Mouse (Mus musculus): ENCODE measurements around the gene Cpm. TPM values are rescaled to one million over a fixed set of nuclear protein-coding genes. Genes with fewer than 3 reads are reported as not detected.

Cpm gene
- polyA plus RNA-seq, 1 experiment from 2014 or later: 32.8 TPM

DNA sequence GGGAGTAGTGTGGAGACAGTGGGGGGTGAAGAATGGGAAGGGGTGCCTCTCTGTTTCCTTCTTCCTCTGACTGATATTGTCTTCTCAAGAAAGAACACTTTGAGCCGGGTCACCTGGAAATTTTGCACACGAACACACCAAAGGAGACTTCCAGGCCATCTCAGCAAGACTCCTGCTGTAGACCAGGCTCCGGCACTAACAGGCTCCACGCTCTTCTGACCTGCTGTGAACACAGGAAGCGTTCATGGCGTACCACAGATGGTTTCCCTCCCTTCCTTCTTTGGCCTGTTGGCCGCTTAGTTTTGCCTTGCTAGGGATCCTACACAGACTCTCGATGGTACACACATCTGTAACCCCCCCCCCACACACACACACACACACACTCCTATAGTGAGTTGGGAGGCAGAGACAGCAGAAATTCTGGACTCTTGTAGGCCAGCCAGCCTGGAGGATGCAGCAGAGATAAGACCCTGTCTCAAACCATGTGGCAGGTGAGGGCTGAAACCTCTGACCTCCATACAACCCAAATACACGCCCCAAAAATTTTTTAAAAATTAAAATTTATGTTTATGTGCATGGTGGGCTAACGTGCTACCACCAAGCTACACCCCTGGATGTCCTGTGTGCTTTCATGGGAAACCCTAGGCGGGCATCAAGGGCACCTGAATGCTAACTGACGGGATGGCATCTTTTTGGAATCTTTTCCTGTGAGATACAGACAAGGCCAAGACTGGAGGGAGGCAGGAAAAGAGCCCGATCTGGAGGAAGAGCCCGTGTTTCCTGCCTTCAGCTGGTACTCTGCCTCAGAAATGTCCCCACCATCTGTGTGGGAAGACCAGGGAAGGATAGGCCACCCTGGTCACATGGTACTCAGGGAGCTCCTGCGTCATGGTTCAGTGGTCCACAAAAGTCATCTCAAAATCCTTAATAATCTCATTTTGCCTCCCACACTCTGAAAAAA is 23.7 kb upstream of the Cpm start:
- no peak for ATAC-seq
- no peak overlapping the region for H3K4me3 ChIP-seq (ENCODE audit: low read depth, low read length)
- H3K36me3 ChIP-seq (ENCODE audit: control insufficient read depth, insufficient read depth): no peaks in the 10 kb centered on the region
- no peak for TF ChIP-seq CTCF (IDR thresholded peaks at IDR 0.05; ENCODE audit: low read depth)
- H3K9me3 ChIP-seq (ENCODE audit: control insufficient read depth): no peaks in the 10 kb centered on the region
- 88% methylated on average over 15 of the region's 15 CpGs for WGBS
- H3K4me1 ChIP-seq (replicated peaks; ENCODE audit: control insufficient read depth, insufficient read depth, low read length): no peaks in the 10 kb centered on the region
- no peak overlapping the region for H3K9ac ChIP-seq (ENCODE audit: low read depth, low read length)
- H3K27me3 ChIP-seq (replicated peaks; ENCODE audit: control insufficient read depth, insufficient read depth, low read length): no peaks in the 10 kb centered on the region
- H3K27ac ChIP-seq (ENCODE audit: low read depth, low read length): no peak overlapping the region
- H3K4me2 ChIP-seq (replicated peaks; ENCODE audit: low read depth): no peak overlapping the region

DNA sequence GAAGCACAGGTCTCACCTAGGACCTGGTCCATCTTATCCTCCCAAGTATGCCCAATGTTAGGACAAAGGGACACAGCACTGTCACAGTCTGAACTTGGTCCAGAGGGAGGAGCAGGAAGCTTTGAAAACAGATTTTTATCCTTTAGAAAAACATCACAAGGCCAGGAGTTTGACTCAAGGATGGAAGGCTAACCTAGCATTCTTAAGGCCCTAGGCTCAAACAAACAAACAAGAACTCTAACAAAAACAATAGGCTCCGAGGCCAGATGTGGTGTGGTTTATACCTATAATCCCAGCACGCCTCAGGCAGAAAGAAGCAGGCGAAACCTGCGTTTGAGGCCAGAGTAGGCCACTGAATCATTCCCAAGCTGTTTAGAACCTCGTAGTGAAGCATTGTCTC is 22.9 kb upstream of the Cpm start:
- Histone ChIP-seq H3K4me3 (ENCODE audit: low read depth, low read length) (no peak overlapping the region), H3K4me2 (replicated peaks; ENCODE audit: low read depth) (no peak overlapping the region), H3K9ac (ENCODE audit: low read depth, low read length) (no peak overlapping the region), H3K36me3 (ENCODE audit: control insufficient read depth, insufficient read depth) (no peaks in the 10 kb centered on the region), H3K27me3 (replicated peaks; ENCODE audit: control insufficient read depth, insufficient read depth, low read length) (no peaks in the 10 kb centered on the region), H3K4me1 (replicated peaks; ENCODE audit: control insufficient read depth, insufficient read depth, low read length) (no peaks in the 10 kb centered on the region), H3K9me3 (ENCODE audit: control insufficient read depth) (no peaks in the 10 kb centered on the region), H3K27ac (ENCODE audit: low read depth, low read length) (no peak overlapping the region)
- TF ChIP-seq CTCF (IDR thresholded peaks at IDR 0.05; ENCODE audit: low read depth): no peak
- WGBS: 81% methylated on average over 5 of the region's 5 CpGs
- no peak for ATAC-seq

DNA sequence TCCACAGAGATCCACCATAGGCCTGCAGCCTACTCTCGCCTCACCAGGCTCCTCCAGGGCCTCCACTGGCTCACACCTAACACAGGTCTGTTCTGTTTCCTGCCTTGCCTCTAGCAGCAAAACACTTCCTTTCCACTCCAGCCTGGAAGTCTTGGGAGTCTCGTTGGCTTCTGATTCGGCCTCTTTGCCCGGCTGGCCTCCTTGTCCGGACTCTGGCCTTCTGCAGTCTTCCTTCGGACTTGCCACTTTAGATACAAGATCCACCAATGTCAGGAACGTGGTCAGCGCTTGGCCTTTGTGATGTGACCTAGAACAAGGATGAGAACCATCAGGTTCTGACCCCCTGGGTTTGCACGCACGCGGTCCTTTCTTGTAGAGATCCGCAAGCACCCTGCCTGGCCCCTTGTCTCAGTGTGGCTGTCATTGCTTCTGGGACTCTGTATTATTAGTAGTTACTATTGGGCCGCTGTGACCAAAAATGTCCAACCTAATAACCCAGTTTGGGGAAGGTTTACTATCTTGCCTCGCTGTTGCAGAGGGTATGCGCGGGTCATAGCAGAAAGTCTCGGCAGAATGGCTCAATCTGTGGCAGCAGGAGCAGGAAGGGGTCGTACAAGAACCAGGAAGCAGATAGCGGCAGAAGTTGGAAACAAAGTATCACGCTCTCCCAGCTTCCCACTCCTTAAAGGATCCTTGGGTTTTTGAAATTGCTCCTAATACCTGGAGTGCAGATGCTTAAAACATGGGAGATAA is 22.1 kb upstream of the Cpm start:
- Histone ChIP-seq H3K9ac (ENCODE audit: low read depth, low read length) (no peak overlapping the region), H3K27ac (ENCODE audit: low read depth, low read length) (no peak overlapping the region), H3K4me2 (replicated peaks; ENCODE audit: low read depth) (no peak overlapping the region), H3K9me3 (ENCODE audit: control insufficient read depth) (no peaks in the 10 kb centered on the region), H3K4me3 (ENCODE audit: low read depth, low read length) (no peak overlapping the region), H3K27me3 (replicated peaks; ENCODE audit: control insufficient read depth, insufficient read depth, low read length) (no peaks in the 10 kb centered on the region), H3K4me1 (replicated peaks; ENCODE audit: control insufficient read depth, insufficient read depth, low read length) (no peaks in the 10 kb centered on the region), H3K36me3 (ENCODE audit: control insufficient read depth, insufficient read depth) (no peaks in the 10 kb centered on the region)
- no peak for TF ChIP-seq CTCF (IDR thresholded peaks at IDR 0.05; ENCODE audit: low read depth)
- WGBS: 87% methylated on average over 20 of the region's 20 CpGs
- no peak for ATAC-seq

DNA sequence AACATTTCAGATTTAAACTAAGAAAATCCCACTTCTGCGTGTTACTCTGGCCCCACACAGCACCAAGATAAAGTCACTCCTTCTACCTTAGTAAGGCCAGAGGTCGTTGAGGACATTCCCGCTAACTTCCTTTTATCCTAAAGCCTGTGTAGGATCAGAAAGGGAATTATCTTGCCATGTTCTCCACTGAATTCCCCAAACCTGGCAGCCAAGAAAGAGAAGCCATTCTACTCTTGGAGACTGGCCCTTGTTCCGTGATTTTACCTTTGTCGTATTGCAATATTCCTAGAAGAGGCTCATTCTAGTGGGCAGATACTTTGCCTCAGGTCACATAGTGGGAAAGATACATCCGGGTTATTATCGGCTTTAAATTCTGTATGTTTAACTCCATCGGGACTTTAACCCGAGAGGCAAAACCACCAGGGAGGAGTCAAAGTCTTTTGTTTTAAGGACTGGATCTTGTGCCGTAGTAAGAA is 21.5 kb upstream of the Cpm start:
- Histone ChIP-seq H3K27me3 (replicated peaks; ENCODE audit: control insufficient read depth, insufficient read depth, low read length) (no peaks in the 10 kb centered on the region), H3K27ac (ENCODE audit: low read depth, low read length) (no peak overlapping the region), H3K9me3 (ENCODE audit: control insufficient read depth) (no peaks in the 10 kb centered on the region), H3K4me2 (replicated peaks; ENCODE audit: low read depth) (no peak overlapping the region), H3K4me1 (replicated peaks; ENCODE audit: control insufficient read depth, insufficient read depth, low read length) (no peaks in the 10 kb centered on the region), H3K36me3 (ENCODE audit: control insufficient read depth, insufficient read depth) (no peaks in the 10 kb centered on the region), H3K9ac (ENCODE audit: low read depth, low read length) (no peak overlapping the region), H3K4me3 (ENCODE audit: low read depth, low read length) (no peak overlapping the region)
- WGBS: 86% methylated on average over 10 of the region's 10 CpGs
- no peak for ATAC-seq
- no peak for TF ChIP-seq CTCF (IDR thresholded peaks at IDR 0.05; ENCODE audit: low read depth)

DNA sequence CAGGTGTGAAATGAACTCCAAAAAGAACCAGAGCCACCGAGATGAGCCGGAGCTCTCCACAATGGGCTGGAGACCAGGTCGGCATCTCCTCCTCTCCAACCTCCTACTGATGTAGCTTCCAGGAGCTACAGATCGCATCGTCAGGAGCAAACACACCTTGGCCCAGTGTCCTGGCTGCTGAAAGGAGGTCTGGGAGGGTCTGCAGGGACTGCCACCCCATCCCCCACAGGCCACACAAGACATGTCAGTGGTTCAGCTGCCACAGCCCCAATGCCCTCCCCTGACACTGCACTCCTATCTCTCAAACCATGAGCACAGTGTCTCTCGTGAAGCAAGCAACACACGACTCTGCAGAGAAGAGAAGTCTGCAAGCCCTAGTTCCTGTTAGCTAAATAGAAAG is 20.8 kb upstream of the Cpm start:
- H3K9ac ChIP-seq (ENCODE audit: low read depth, low read length): no peak overlapping the region
- H3K9me3 ChIP-seq (ENCODE audit: control insufficient read depth): no peaks in the 10 kb centered on the region
- H3K4me3 ChIP-seq (ENCODE audit: low read depth, low read length): no peak overlapping the region
- no peak for ATAC-seq
- H3K36me3 ChIP-seq (ENCODE audit: control insufficient read depth, insufficient read depth): no peaks in the 10 kb centered on the region
- TF ChIP-seq CTCF (IDR thresholded peaks at IDR 0.05; ENCODE audit: low read depth): no peak
- H3K4me1 ChIP-seq (replicated peaks; ENCODE audit: control insufficient read depth, insufficient read depth, low read length): no peaks in the 10 kb centered on the region
- no peak overlapping the region for H3K27ac ChIP-seq (ENCODE audit: low read depth, low read length)
- WGBS: 85% methylated on average over 7 of the region's 7 CpGs
- no peaks in the 10 kb centered on the region for H3K27me3 ChIP-seq (replicated peaks; ENCODE audit: control insufficient read depth, insufficient read depth, low read length)
- no peak overlapping the region for H3K4me2 ChIP-seq (replicated peaks; ENCODE audit: low read depth)

All from intestine, postnatal 0 days (tissue).